Mouse (Mus musculus) adrenal gland, postnatal 10 days (tissue): ENCODE data around the gene Bahd1. TPM values are rescaled to one million over a fixed set of nuclear protein-coding genes. Genes with fewer than 3 reads are reported as not detected.
A peak's percentile ranks its signal among the peaks of the same experiment; 100 is the strongest.

Source experiments
- DNase-seq: peaks from one replicate; pipeline ENCODE4 v3.0.0; 2021; ENCODE audit warnings: mixed read lengths
- total RNA-seq, 2 experiments: library from RNA; stranded (reverse); gene quantifications; 2 replicates each; pipeline ENCODE4 v1.2.3; 2021

Gene Bahd1
- total RNA-seq, 2 experiments from 2014 or later = 30.1 to 37.9 TPM

GRCm38 (mm10) chr2:118898771-118899170 is 1.4 kb upstream of the Bahd1 start:
- no peak for DNase-seq

- no peak for DNase-seq
These were observed 871 bp upstream of the Bahd1 start for GRCm38 (mm10) chr2:118899306-118899705.

GRCm38 (mm10) chr2:118900826-118901140 is 606 bp downstream of the Bahd1 start:
- no peak for DNase-seq

- DNase-seq = peak; percentile 99
These were observed 1.2 kb downstream of the Bahd1 start for GRCm38 (mm10) chr2:118901175-118902031.

GRCm38 (mm10) chr2:118902051-118903025 is 2.2 kb downstream of the Bahd1 start:
- DNase-seq = peak; percentile 81

- peak; percentile 62 for DNase-seq
These were observed 3.2 kb downstream of the Bahd1 start for GRCm38 (mm10) chr2:118903333-118903741.

GRCm38 (mm10) chr2:118905433-118906117 is 5.4 kb downstream of the Bahd1 start:
- DNase-seq = no peak

DNA sequence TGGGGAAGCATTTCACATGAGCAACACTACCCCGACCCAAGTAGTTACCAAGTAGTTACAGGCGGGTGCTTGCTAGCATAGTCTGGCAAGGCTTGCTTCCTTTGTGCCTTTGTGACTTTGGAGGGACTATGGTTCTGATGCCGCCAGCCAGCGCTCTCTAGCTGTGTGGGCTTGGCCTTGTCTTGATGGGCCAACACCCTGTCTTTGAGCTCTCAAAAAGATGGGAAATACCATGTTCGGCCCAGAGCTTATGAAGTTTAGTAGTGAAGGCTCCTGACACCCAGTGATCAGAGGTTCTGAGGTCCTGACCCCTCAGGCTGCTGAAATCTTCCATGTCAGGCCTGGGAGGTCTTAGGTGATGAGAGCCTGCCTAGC is 5.9 kb downstream of the Bahd1 start:
- DNase-seq = no peak

DNA sequence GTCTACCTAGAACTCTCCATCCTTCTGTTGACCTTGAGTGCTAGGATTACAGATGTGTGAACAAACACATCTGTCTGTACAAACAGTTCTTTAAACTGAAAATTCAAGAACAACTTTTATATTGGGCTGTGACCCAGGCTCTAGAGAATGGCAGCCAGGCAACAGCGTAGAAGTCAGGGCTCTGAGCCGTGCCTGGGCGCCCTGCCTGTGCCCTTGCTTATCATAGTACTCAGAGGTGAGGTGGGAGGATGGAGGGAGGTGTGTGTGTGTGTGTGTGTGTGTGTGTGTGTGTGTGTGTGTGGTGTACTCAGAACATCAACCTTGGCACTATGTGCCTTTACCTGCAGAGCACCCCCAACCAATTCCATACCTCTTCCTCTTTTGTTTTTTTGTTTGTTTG is 7.6 kb downstream of the Bahd1 start:
- DNase-seq = no peak

- DNase-seq = no peak
These were observed 9.0 kb downstream of the Bahd1 start for GRCm38 (mm10) chr2:118909151-118909550.

GRCm38 (mm10) chr2:118910605-118911278 is 10.6 kb downstream of the Bahd1 start:
- no peak for DNase-seq

GRCm38 (mm10) chr2:118912706-118913105 is 12.5 kb downstream of the Bahd1 start:
- DNase-seq = no peak

- DNase-seq = peak; percentile 48
These were observed 13.5 kb downstream of the Bahd1 start for GRCm38 (mm10) chr2:118913551-118914276.

- DNase-seq = no peak
These were observed 14.5 kb downstream of the Bahd1 start for GRCm38 (mm10) chr2:118914685-118915084.

DNA sequence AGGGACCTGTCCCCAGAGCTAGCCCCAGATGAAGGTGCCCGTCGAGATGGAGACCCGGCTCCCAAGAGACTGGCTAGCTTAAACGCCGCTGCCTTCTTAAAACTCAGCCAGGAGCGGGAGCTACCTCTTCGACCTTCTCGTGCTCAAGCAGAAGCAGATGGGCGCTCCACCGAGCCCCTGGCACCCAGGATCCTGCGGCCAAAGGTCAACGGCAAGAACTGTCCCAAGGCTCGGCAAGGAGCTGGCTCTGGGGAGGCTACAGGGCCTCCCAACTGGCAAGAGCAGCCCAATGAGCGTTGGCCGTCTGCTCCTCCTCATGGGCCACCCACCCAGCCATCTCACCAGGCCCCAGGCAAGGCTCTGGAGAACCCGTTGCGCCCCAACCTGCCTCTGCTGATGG is 16.3 kb downstream of the Bahd1 start:
- no peak for DNase-seq

GRCm38 (mm10) chr2:118918543-118918942 is 18.4 kb downstream of the Bahd1 start:
- DNase-seq = no peak

- DNase-seq = no peak
These were observed 20.3 kb downstream of the Bahd1 start for GRCm38 (mm10) chr2:118920428-118920827.

GRCm38 (mm10) chr2:118925952-118926351 is 25.8 kb downstream of the Bahd1 start:
- peak; percentile 23 for DNase-seq

DNA sequence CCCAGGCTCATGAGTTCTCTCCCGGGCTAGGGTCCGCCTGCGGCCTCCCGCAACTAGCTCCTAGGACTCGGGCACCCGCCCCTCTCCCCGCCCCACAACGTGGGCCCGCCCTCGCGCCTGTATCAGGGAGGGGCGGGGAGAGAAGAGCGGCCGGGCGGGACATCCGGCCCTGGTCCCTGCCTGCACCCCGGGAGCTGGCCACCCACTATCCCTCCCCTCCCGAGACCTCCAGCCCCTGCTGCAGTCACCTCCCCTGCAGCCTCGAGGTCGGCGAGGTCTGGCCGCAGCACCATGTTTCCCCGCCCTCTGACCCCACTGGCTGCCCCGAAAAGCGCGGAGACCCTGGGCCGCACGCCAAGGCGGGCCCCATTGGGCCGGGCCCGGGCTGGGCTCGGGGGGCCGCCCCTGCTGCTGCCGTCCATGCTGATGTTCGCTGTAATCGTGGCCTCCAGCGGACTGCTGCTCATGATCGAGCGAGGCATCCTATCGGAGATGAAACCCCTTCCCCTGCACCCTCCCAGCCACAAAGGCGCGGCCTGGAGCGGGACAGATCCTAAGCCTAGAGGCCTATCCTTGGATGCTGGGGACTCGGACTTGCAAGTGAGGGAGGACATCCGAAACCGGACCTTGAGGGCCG is 26.3 kb downstream of the Bahd1 start, which contains the start of gene Chst14:
Gene Chst14, plus strand, starts transcription at position 136 of the 637 bp plus-strand sequence.
- peak; percentile 90 for DNase-seq

DNA sequence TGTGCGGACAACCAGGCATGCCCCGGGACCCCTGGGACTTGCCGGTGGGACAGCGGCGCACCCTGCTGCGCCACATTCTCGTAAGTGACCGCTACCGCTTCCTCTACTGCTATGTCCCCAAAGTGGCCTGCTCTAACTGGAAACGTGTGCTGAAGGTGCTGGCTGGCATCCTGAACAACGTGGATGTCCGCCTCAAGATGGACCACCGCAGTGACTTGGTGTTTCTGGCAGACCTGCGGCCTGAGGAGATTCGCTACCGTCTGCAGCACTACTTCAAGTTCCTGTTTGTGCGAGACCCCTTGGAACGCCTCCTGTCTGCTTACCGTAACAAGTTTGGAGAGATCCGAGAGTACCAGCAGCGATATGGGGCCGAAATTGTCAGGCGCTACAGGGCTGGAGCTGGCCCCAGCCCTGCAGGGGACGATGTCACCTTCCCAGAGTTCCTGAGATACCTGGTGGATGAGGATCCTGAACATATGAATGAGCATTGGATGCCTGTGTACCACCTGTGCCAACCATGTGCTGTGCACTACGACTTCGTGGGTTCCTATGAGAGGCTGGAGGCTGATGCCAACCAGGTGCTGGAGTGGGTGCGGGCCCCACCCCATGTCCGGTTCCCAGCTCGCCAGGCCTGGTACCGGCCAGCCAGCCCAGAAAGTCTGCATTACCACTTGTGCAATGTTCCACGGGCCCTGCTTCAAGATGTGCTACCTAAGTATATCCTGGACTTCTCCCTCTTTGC is 27.0 kb downstream of the Bahd1 start:
- no peak for DNase-seq
